Mouse (Mus musculus): ENCODE data around the gene Dscam. TPM values are rescaled to one million over a fixed set of nuclear protein-coding genes. Genes with fewer than 3 reads are reported as not detected.

The Dscam gene
- polyA plus RNA-seq, 1 experiment from 2014 or later = 2.1 TPM

DNA sequence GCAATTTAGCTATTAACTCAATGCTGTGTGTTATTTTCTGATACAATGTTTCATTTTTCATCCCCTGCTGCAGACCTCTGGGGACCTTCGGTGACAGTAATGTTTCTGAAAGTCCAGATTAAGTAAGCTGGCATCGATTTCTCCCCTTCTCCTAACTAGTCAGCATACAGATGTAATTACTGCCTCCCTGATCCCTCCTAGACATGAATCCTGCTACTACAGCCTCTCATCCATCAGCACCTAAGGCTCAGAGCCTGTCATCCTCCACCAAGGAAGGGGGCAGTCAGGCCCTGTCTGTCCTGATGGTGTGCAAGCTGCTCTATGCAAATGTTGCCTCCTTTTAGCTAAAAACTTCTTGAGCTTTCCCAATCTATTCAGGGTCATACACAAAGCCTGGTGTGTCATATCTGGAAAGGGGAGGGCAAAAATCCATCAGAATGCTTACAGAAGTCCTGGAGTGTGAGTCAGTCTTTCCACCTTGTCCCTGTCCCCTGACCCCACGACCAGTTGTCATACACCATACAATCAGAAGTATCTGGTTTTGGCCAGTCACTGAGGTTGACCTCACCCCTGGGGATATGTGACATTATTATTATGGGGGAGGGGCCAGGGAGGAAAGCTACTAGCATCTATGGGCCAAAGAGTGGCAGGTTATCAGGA is 571.0 kb downstream of the Dscam start:
- no peak for ATAC-seq (ENCODE audit: low FRiP score, low read depth)
- Histone ChIP-seq H3K4me3 (no peak overlapping the region), H3K4me2 (replicated peaks) (no peak overlapping the region), H3K27me3 (replicated peaks) (no peaks in the 10 kb centered on the region), H3K9me3 (no peaks in the 10 kb centered on the region), H3K36me3 (no peaks in the 10 kb centered on the region), H3K4me1 (no peaks in the 10 kb centered on the region), H3K9ac (no peak overlapping the region), H3K27ac (no peak overlapping the region)
- WGBS = 84% methylated on average over 3 of the region's 3 CpGs

DNA sequence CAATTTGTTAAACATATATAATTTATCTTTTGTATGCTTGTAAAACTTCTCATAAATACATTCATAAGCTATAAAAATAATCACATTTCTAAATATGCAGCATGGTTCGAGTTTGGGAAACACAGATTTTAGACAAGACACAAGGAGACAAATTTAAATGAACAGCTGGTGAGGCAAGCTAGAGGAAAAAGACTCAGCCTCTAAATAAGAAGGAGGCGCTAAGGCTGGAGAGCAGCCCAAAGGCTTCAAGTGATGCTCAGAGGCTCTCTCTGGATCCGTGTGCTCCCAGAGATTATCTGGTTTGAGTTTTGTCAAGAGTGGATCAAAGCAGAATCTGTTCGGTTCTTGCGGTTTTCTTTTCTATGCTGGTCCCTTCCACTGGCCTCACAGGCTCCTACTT is 594.7 kb downstream of the Dscam start:
- no peaks in the 10 kb centered on the region for H3K4me1 ChIP-seq
- no peak overlapping the region for H3K4me3 ChIP-seq
- no peak overlapping the region for H3K4me2 ChIP-seq (replicated peaks)
- no peak overlapping the region for H3K27ac ChIP-seq
- no peaks in the 10 kb centered on the region for H3K36me3 ChIP-seq
- WGBS = 88% methylated on average over 5 of the region's 5 CpGs
- no peak for ATAC-seq (ENCODE audit: low FRiP score, low read depth)
- no peak overlapping the region for H3K9ac ChIP-seq
- no peaks in the 10 kb centered on the region for H3K27me3 ChIP-seq (replicated peaks)
- no peaks in the 10 kb centered on the region for H3K9me3 ChIP-seq

GRCm38 (mm10) chr16:96567428-96567827 is 603.1 kb downstream of the Dscam start:
- Histone ChIP-seq H3K4me1 (no peaks in the 10 kb centered on the region), H3K36me3 (no peaks in the 10 kb centered on the region), H3K9me3 (no peaks in the 10 kb centered on the region), H3K4me3 (no peak overlapping the region), H3K27me3 (replicated peaks) (no peaks in the 10 kb centered on the region), H3K9ac (no peak overlapping the region), H3K27ac (no peak overlapping the region), H3K4me2 (replicated peaks) (no peak overlapping the region)
- WGBS = 60% methylated on average over 3 of the region's 3 CpGs
- ATAC-seq (ENCODE audit: low FRiP score, low read depth) = no peak

DNA sequence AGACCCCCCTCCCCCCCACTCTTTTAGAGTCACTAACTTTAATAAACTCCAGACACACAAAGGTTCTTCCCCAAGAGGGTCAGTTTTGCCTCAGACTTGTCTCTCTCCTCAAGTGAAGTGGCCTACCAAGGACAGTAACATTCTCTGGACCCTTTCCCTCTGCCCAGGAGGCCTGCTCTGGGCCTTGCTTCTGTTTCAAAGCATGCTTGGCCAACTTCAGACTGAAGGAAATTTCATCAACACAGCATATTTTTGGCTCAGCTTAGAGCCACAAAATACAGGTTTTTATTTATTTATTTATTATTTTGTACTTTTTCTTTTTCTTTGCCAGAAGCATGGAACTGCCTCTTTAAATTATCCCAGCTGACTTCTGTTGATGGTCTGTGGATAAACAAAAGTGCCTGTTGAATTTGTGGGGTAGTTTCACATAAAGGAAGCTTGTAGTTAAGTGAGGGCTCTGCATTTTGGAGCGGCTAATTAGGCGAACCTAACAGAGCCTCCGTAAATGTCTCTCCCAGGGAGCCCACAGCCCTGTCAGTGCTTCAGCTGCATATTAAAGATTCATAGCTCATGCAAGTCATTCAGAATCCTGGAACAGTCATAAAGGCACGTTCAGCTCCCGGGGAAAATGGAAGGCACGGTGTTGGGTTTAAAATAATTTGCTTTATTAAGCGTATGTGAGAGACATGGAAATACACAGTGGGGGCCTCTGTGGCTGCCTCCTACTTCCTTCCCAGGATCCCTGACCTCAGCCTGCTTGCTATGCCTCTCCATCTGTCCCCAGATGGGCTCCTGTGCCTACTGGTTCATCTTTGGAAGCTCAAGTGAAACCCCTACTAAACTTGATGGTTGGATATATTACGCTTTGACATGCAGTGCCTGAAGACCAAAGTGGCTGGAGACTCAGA is 606.9 kb downstream of the Dscam start:
- H3K9ac ChIP-seq = no peak overlapping the region
- no peak overlapping the region for H3K4me2 ChIP-seq (replicated peaks)
- no peaks in the 10 kb centered on the region for H3K9me3 ChIP-seq
- no peak overlapping the region for H3K4me3 ChIP-seq
- no peaks in the 10 kb centered on the region for H3K27me3 ChIP-seq (replicated peaks)
- no peak for ATAC-seq (ENCODE audit: low FRiP score, low read depth)
- H3K27ac ChIP-seq = no peak overlapping the region
- WGBS = 46% methylated on average over 8 of the region's 8 CpGs
- no peaks in the 10 kb centered on the region for H3K36me3 ChIP-seq
- H3K4me1 ChIP-seq = no peaks in the 10 kb centered on the region

DNA sequence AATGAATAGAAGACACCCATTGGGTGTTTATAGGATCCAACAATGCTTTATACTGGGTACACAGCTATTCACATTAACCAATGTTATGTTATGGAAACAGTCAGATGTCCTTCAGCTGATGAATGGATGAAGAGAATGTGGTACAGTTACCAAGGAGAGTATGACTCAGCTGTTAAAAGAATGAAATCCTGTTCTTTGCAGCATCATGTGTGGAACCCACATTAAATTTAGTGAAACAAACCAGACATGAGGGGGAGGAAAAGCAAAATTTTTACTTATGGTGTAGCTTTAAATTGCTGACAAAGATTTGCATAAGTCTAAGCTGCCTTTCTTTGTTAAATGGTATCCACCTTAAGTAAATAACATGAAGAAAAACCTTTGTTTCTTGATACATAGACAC is 610.8 kb downstream of the Dscam start:
- H3K4me3 ChIP-seq = no peak overlapping the region
- H3K9ac ChIP-seq = no peak overlapping the region
- no peaks in the 10 kb centered on the region for H3K36me3 ChIP-seq
- no peaks in the 10 kb centered on the region for H3K4me1 ChIP-seq
- no peaks in the 10 kb centered on the region for H3K9me3 ChIP-seq
- no peaks in the 10 kb centered on the region for H3K27me3 ChIP-seq (replicated peaks)
- H3K4me2 ChIP-seq (replicated peaks) = no peak overlapping the region
- H3K27ac ChIP-seq = no peak overlapping the region
- no peak for ATAC-seq (ENCODE audit: low FRiP score, low read depth)

GRCm38 (mm10) chr16:96558341-96558740 is 612.2 kb downstream of the Dscam start:
- no peak for ATAC-seq (ENCODE audit: low FRiP score, low read depth)

GRCm38 (mm10) chr16:96556621-96557020 is 613.9 kb downstream of the Dscam start:
- Histone ChIP-seq H3K4me1 (no peaks in the 10 kb centered on the region), H3K4me2 (replicated peaks) (no peak overlapping the region)

More at GRCm38 (mm10) chr16:96558341-96558740, 612.2 kb downstream of the Dscam start:
- Histone ChIP-seq H3K4me1 (no peaks in the 10 kb centered on the region), H3K4me2 (replicated peaks) (no peak overlapping the region), H3K36me3 (no peaks in the 10 kb centered on the region), H3K27ac (no peak overlapping the region), H3K27me3 (replicated peaks) (no peaks in the 10 kb centered on the region), H3K9me3 (no peaks in the 10 kb centered on the region), H3K9ac (no peak overlapping the region), H3K4me3 (no peak overlapping the region)
- 94% methylated on average over 1 of the region's 1 CpGs for WGBS

DNA sequence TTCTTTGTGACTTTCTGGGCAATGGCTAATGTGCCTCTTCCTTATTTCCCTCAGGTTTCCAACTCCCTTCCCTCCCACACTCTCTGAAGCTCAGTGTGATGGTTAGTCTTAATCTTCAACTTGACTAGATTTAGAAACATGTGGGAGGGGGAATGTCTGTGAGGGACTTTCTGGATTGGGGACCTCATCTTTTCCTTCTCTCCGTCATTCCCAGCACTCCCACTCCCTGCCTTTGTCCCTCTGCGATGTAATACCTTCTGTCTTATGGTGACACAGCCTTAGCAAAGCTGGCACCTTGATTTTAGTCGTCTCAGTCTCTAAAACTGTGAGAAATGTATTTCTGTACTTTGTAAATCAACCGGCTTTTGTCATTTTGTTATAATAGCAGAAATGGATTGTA is 615.1 kb downstream of the Dscam start:
- Histone ChIP-seq H3K9me3 (no peaks in the 10 kb centered on the region), H3K9ac (no peak overlapping the region), H3K4me1 (no peaks in the 10 kb centered on the region), H3K36me3 (no peaks in the 10 kb centered on the region), H3K4me3 (no peak overlapping the region), H3K27me3 (replicated peaks) (no peaks in the 10 kb centered on the region), H3K27ac (no peak overlapping the region), H3K4me2 (replicated peaks) (no peak overlapping the region)
- 81% methylated on average over 4 of the region's 4 CpGs for WGBS
- no peak for ATAC-seq (ENCODE audit: low FRiP score, low read depth)

More at GRCm38 (mm10) chr16:96556621-96557020, 613.9 kb downstream of the Dscam start:
- 67% methylated on average over 3 of the region's 3 CpGs for WGBS
- ATAC-seq (ENCODE audit: low FRiP score, low read depth) = no peak
- H3K9ac ChIP-seq = no peak overlapping the region
- H3K27me3 ChIP-seq (replicated peaks) = no peaks in the 10 kb centered on the region
- H3K9me3 ChIP-seq = no peaks in the 10 kb centered on the region
- H3K4me3 ChIP-seq = no peak overlapping the region
- no peaks in the 10 kb centered on the region for H3K36me3 ChIP-seq
- H3K27ac ChIP-seq = no peak overlapping the region

DNA sequence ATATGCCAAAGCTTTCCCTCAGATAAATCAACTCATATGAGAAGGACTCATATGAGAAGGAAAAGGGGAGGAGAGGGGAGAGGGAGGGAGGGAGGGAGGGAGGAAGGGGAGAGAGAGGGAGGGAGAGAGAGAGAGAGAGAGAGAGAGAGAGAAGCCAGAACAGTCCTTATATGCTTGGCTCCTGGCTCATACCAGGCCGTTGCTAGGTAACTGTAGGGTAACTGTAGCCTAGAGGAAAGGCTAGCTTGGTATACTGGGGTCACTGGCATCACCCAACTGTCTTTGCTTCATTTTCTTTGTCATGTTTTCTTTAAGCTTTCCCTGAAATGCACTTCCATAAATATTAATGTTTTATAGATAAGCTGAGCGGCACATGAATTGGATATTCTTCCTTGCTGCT is 617.9 kb downstream of the Dscam start:
- no peaks in the 10 kb centered on the region for H3K36me3 ChIP-seq
- H3K9ac ChIP-seq = no peak overlapping the region
- no peak overlapping the region for H3K27ac ChIP-seq
- no peak overlapping the region for H3K4me2 ChIP-seq (replicated peaks)
- ATAC-seq (ENCODE audit: low FRiP score, low read depth) = no peak
- no peaks in the 10 kb centered on the region for H3K9me3 ChIP-seq
- H3K4me1 ChIP-seq = no peaks in the 10 kb centered on the region
- WGBS = 88% methylated on average over 2 of the region's 2 CpGs
- H3K27me3 ChIP-seq (replicated peaks) = no peaks in the 10 kb centered on the region
- no peak overlapping the region for H3K4me3 ChIP-seq

DNA sequence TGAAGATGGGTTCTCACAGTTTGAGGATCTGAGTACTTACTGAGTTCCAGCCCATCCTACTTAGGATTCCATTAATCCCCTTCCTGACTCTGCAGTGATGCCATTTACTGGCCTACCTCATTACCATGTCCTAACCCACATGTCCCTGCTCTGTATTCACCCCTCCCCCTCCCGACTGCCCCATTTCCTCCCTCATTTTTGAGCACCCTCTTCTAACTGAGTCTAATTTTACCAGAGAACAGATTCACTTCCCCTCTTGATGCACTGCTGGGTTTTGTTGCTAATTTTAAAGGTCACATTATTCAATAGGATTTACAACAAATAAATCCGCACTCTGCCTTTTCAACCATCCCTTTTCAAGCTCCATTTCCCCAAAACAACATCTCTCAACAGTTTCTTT is 629.5 kb downstream of the Dscam start:
- Histone ChIP-seq H3K36me3 (no peaks in the 10 kb centered on the region), H3K4me3 (no peak overlapping the region), H3K27ac (no peak overlapping the region), H3K4me1 (no peaks in the 10 kb centered on the region), H3K27me3 (replicated peaks) (no peaks in the 10 kb centered on the region), H3K4me2 (replicated peaks) (no peak overlapping the region), H3K9ac (no peak overlapping the region), H3K9me3 (no peaks in the 10 kb centered on the region)
- WGBS = 62% methylated on average over 2 of the region's 2 CpGs
- no peak for ATAC-seq (ENCODE audit: low FRiP score, low read depth)
